Mouse (Mus musculus) neural tube, embryonic 10.5 days (tissue): ENCODE data around the gene Bfsp1.

ENCODE experiments used
- DNase-seq: peaks from one replicate; pipeline ENCODE4 v3.0.0-alpha.2; 2017; ENCODE audit warnings: low spot score; ENCODE audit errors: extremely low spot score

Gene Bfsp1

DNA sequence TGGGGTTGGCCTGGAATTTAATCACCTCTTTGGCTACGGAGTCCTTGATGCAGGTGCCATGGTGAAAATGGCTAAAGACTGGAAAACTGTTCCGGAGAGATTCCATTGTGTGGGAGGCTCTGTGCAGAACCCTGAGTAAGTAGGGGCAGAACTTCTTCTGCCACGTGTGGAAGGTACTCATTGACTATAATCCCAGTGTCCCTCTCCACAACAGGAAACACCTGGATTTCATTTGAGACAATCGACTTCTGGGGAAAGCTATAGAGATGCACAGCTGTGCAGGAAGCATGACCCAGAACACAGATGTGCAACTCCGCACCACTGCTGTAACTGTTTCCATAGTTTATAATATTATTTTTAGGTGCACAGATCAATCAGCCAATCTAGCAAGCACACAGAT, 61.9 kb downstream of the Bfsp1 start:
- DNase-seq: no peak

GRCm38 (mm10) chr2:143796335-143797013, 66.5 kb downstream of the Bfsp1 start:
- DNase-seq: no peak

GRCm38 (mm10) chr2:143795858-143796257, 67.1 kb downstream of the Bfsp1 start:
- DNase-seq: no peak

- DNase-seq: no peak
These were observed 73.1 kb downstream of the Bfsp1 start for GRCm38 (mm10) chr2:143789911-143790310.

- DNase-seq: no peak
These were observed 82.7 kb downstream of the Bfsp1 start for GRCm38 (mm10) chr2:143780310-143780709.
